Mouse (Mus musculus) embryonic facial prominence, embryonic 15.5 days (tissue): ENCODE measurements around the gene Gm3233. TPM values are rescaled to one million over a fixed set of nuclear protein-coding genes. Genes with fewer than 3 reads are reported as not detected.
"Not testable (repeated sequence)": the region's sequence is repeated elsewhere in the genome, so short reads cannot be mapped to it uniquely, and the experiment has no call there.

ENCODE experiments used
- ATAC-seq: fragments of 200-750 bp; cut with Nextera tagmentation; 2 replicates; pipeline ENCODE4 v1.8.0; 2017; ENCODE audit warnings: low read depth, moderate TSS enrichment; ENCODE audit not compliant: insufficient number of reproducible peaks, low FRiP score, low TSS enrichment
- H3K27ac ChIP-seq: fragments of 300-500 bp; sonication (generic); replicated peaks from 2 replicates; pipeline ENCODE4 v1.5.1; 2015; ENCODE audit warnings: mild to moderate bottlenecking, inconsistent platforms
- H3K27me3 ChIP-seq: fragments of 300-500 bp; sonication (generic); 2 replicates; pipeline ENCODE4 v1.6.1; 2015; ENCODE audit warnings: inconsistent platforms
- H3K36me3 ChIP-seq: fragments of 300-500 bp; sonication (generic); 2 replicates; pipeline ENCODE4 v1.6.1; 2015; ENCODE audit warnings: mild to moderate bottlenecking, inconsistent platforms
- H3K4me1 ChIP-seq: fragments of 300-500 bp; sonication (generic); 2 replicates; pipeline ENCODE4 v1.6.1; 2015; ENCODE audit warnings: inconsistent platforms
- H3K4me2 ChIP-seq: fragments of 300-500 bp; sonication (generic); replicated peaks from 2 replicates; pipeline ENCODE4 v1.6.1; 2015; ENCODE audit warnings: mild to moderate bottlenecking, inconsistent platforms
- H3K4me3 ChIP-seq: fragments of 300-500 bp; sonication (generic); replicated peaks from 2 replicates; pipeline ENCODE4 v1.5.1; 2015; ENCODE audit warnings: mild to moderate bottlenecking, inconsistent platforms
- H3K9ac ChIP-seq: fragments of 300-500 bp; sonication (generic); 2 replicates; pipeline ENCODE4 v1.6.1; 2015; ENCODE audit warnings: inconsistent platforms
- H3K9me3 ChIP-seq: fragments of 300-500 bp; sonication (generic); replicated peaks from 2 replicates; pipeline ENCODE4 v1.6.1; 2016; ENCODE audit warnings: inconsistent platforms
- WGBS: fragments of 180-500 bp; shearing (Covaris S2); methylation state at CpG from one replicate; pipeline ENCODE4 v1.1.7; 2015; 5-methylcytosine and 5-hydroxymethylcytosine counted together
- polyA plus RNA-seq: library from polyadenylated mRNA; unstranded; fragments of >200 nt; fragmentation: Nextera tagmentation; extraction: Ambion mirVana; gene quantifications from 2 replicates; pipeline ENCODE4 v1.2.1, GENCODE M21; 2015

The Gm3233 gene
- polyA plus RNA-seq, 1 experiment from 2014 or later, result 0.77 TPM

GRCm38 (mm10) chr10:77726186-77726585 is 33.3 kb downstream of the Gm3233 start, which contains the start of gene Gm10100:
Gm10100 (plus strand) TSS chr10:77726486.
- 26% methylated on average over 3 of the region's 3 CpGs for WGBS
- Histone ChIP-seq H3K4me2 (no peak within 1 kb of the TSS), H3K36me3 (no peaks in the 10 kb centered on the region), H3K9me3 (no peaks in the 10 kb centered on the region), H3K27ac (no peak within 1 kb of the TSS), H3K9ac (no peak within 1 kb of the TSS), H3K4me1 (no peaks in the 10 kb centered on the region), H3K27me3 (no peaks in the 10 kb centered on the region), H3K4me3 (no peak within 1 kb of the TSS)
- no peak for ATAC-seq

- no peaks in the 10 kb centered on the region for H3K9me3 ChIP-seq
- 78% methylated on average over 8 of the region's 8 CpGs for WGBS
- no peak overlapping the region for H3K4me3 ChIP-seq
- no peaks in the 10 kb centered on the region for H3K4me1 ChIP-seq
- no peak overlapping the region for H3K27ac ChIP-seq
- no peaks in the 10 kb centered on the region for H3K27me3 ChIP-seq
- ATAC-seq, result no peak
- no peak overlapping the region for H3K4me2 ChIP-seq
- H3K36me3 ChIP-seq, result no peaks in the 10 kb centered on the region
- no peak overlapping the region for H3K9ac ChIP-seq
Measured at GRCm38 (mm10) chr10:77724855-77725254, 34.6 kb downstream of the Gm3233 start.

GRCm38 (mm10) chr10:77720299-77720698 is 39.2 kb downstream of the Gm3233 start, which contains the start of gene Krtap12-1:
Krtap12-1 (plus strand) TSS chr10:77720599.
- not testable (repeated sequence) for ATAC-seq, H3K9me3 ChIP-seq, H3K27ac ChIP-seq, H3K9ac ChIP-seq, H3K27me3 ChIP-seq, H3K4me2 ChIP-seq, H3K36me3 ChIP-seq, H3K4me3 ChIP-seq, H3K4me1 ChIP-seq
- WGBS, result 88% methylated on average over 1 of the region's 1 CpGs

- WGBS, result 90% methylated on average over 1 of the region's 1 CpGs
- no peak within 1 kb of the TSS for H3K9ac ChIP-seq
- no peak within 1 kb of the TSS for H3K27ac ChIP-seq
- ATAC-seq, result no peak
- no peaks in the 10 kb centered on the region for H3K9me3 ChIP-seq
- H3K4me1 ChIP-seq, result no peaks in the 10 kb centered on the region
- no peak within 1 kb of the TSS for H3K4me2 ChIP-seq
- H3K36me3 ChIP-seq, result no peaks in the 10 kb centered on the region
- no peak within 1 kb of the TSS for H3K4me3 ChIP-seq
- H3K27me3 ChIP-seq, result no peaks in the 10 kb centered on the region
Measured at GRCm38 (mm10) chr10:77715507-77715906, 44.0 kb downstream of the Gm3233 start, which contains the start of gene Gm10142. Gm10142 (plus strand) TSS chr10:77715807.

- H3K27ac ChIP-seq, result no peak overlapping the region
- H3K36me3 ChIP-seq, result no peaks in the 10 kb centered on the region
- H3K27me3 ChIP-seq, result no peaks in the 10 kb centered on the region
- H3K9ac ChIP-seq, result no peak overlapping the region
- no peak overlapping the region for H3K4me2 ChIP-seq
- H3K9me3 ChIP-seq, result no peaks in the 10 kb centered on the region
- H3K4me3 ChIP-seq, result no peak overlapping the region
- ATAC-seq, result no peak
- WGBS, result 39% methylated on average over 4 of the region's 4 CpGs
- H3K4me1 ChIP-seq, result no peaks in the 10 kb centered on the region
Measured at GRCm38 (mm10) chr10:77713734-77714133, 45.7 kb downstream of the Gm3233 start.

GRCm38 (mm10) chr10:77711157-77711556 is 48.3 kb downstream of the Gm3233 start, which contains the start of gene Gm10024:
Gm10024 (plus strand) TSS chr10:77711457.
- H3K9me3 ChIP-seq, ATAC-seq, H3K27me3 ChIP-seq, H3K27ac ChIP-seq, H3K4me2 ChIP-seq, H3K4me3 ChIP-seq, H3K36me3 ChIP-seq, H3K4me1 ChIP-seq, H3K9ac ChIP-seq: not testable (repeated sequence)

- no peaks in the 10 kb centered on the region for H3K4me1 ChIP-seq
- no peak overlapping the region for H3K4me2 ChIP-seq
- ATAC-seq, result no peak
- H3K9ac ChIP-seq, result no peak overlapping the region
- no peak overlapping the region for H3K4me3 ChIP-seq
- H3K27ac ChIP-seq, result no peak overlapping the region
- H3K36me3 ChIP-seq, result no peaks in the 10 kb centered on the region
- 59% methylated on average over 3 of the region's 3 CpGs for WGBS
- H3K27me3 ChIP-seq, result no peaks in the 10 kb centered on the region
- no peaks in the 10 kb centered on the region for H3K9me3 ChIP-seq
Measured at GRCm38 (mm10) chr10:77709831-77710230, 49.7 kb downstream of the Gm3233 start.

Other genes starting within 250 kb of the Gm3233 start
- 37.5 and 38.8 TPM in 2 replicates for gene Fam207a, start 243.9 kb downstream of the Gm3233 start, polyA plus RNA-seq
- 2.8 and 3.3 TPM in 2 replicates for gene Itgb2, start 229.4 kb downstream of the Gm3233 start, polyA plus RNA-seq
- gene Pttg1ip, start 178.0 kb downstream of the Gm3233 start, polyA plus RNA-seq, result 135 and 136 TPM in 2 replicates
- 323 and 339 TPM in 2 replicates for gene Sumo3, start 153.6 kb downstream of the Gm3233 start, polyA plus RNA-seq
- 3.1 TPM in 1 of 2 replicates, not detected in the other for gene Gm49325, start 153.5 kb downstream of the Gm3233 start, polyA plus RNA-seq
- 92.2 and 102 TPM in 2 replicates for gene Ube2g2, start 137.4 kb downstream of the Gm3233 start, polyA plus RNA-seq
- 3.3 and 3.4 TPM in 2 replicates for gene Tspear, start 73.1 kb downstream of the Gm3233 start, polyA plus RNA-seq
- gene Gm19402, start 68.9 kb downstream of the Gm3233 start, polyA plus RNA-seq, result 0.60 and 0.85 TPM in 2 replicates
- 1.0 and 1.9 TPM in 2 replicates for gene Gm9508, start 62.4 kb downstream of the Gm3233 start, polyA plus RNA-seq
- gene Gm10272, start 53.1 kb downstream of the Gm3233 start, polyA plus RNA-seq, result 0.59 TPM in 1 of 2 replicates, not detected in the other
- 2.2 and 2.8 TPM in 2 replicates for gene Gm10024, start 48.2 kb downstream of the Gm3233 start, polyA plus RNA-seq
- gene Gm10142, start 43.9 kb downstream of the Gm3233 start, polyA plus RNA-seq, result 0.56 and 1.5 TPM in 2 replicates
- gene Krtap12-1, start 39.1 kb downstream of the Gm3233 start, polyA plus RNA-seq, result 1.1 and 1.8 TPM in 2 replicates
- gene Gm10100, start 33.2 kb downstream of the Gm3233 start, polyA plus RNA-seq, result 0.75 and 1.2 TPM in 2 replicates
- gene Gm18596, start 17.0 kb downstream of the Gm3233 start, polyA plus RNA-seq, result 1.5 and 1.7 TPM in 2 replicates
- gene Gm9736, start 8.3 kb downstream of the Gm3233 start, polyA plus RNA-seq, result 1.5 and 1.9 TPM in 2 replicates
- gene Gm3238, start 11.6 kb upstream of the Gm3233 start, polyA plus RNA-seq, result 0.92 TPM in 1 of 2 replicates, not detected in the other
- 1.3 and 1.7 TPM in 2 replicates for gene Gm7138, start 17.3 kb upstream of the Gm3233 start, polyA plus RNA-seq
- gene Gm3250, start 22.9 kb upstream of the Gm3233 start, polyA plus RNA-seq, result not detected in 2 replicates
- 0.54 TPM in 1 of 2 replicates, not detected in the other for gene Gm7137, start 28.5 kb upstream of the Gm3233 start, polyA plus RNA-seq
- gene Gm9639, start 35.4 kb upstream of the Gm3233 start, polyA plus RNA-seq, result 0.91 and 1.0 TPM in 2 replicates
- gene Gm19668, start 39.5 kb upstream of the Gm3233 start, polyA plus RNA-seq, result 0.24 and 0.55 TPM in 2 replicates
- 2.0 and 2.1 TPM in 2 replicates for gene Gm9507, start 52.2 kb upstream of the Gm3233 start, polyA plus RNA-seq
- 2.8 and 3.4 TPM in 2 replicates for gene Gm2696, start 55.0 kb upstream of the Gm3233 start, polyA plus RNA-seq
- 2.6 and 5.3 TPM in 2 replicates for gene Krtap10-4, start 67.4 kb upstream of the Gm3233 start, polyA plus RNA-seq
- 2.9 and 3.8 TPM in 2 replicates for gene Krtap10-10, start 76.3 kb upstream of the Gm3233 start, polyA plus RNA-seq
- 0.73 and 0.88 TPM in 2 replicates for gene Gm36176, start 87.1 kb upstream of the Gm3233 start, polyA plus RNA-seq
- gene Gm10318, start 93.2 kb upstream of the Gm3233 start, polyA plus RNA-seq, result 3.0 and 3.4 TPM in 2 replicates
- 2.4 and 3.3 TPM in 2 replicates for gene Gm3285, start 102.3 kb upstream of the Gm3233 start, polyA plus RNA-seq
- 4.3 and 5.0 TPM in 2 replicates for gene Lrrc3, start 142.9 kb upstream of the Gm3233 start, polyA plus RNA-seq
- gene Trpm2, start 210.9 kb upstream of the Gm3233 start, polyA plus RNA-seq, result 0.60 and 0.79 TPM in 2 replicates
- gene 1810043G02Rik, start 218.8 kb upstream of the Gm3233 start, polyA plus RNA-seq, result 31.0 and 32.7 TPM in 2 replicates